Mouse (Mus musculus): ENCODE measurements at regions not wholly inside any gene's neighbourhood (a gene's known extent, or its start where the extent isn't known, plus 50 kb on each side); places are given as distances from the start of the nearest gene placed in this dataset.

DNA sequence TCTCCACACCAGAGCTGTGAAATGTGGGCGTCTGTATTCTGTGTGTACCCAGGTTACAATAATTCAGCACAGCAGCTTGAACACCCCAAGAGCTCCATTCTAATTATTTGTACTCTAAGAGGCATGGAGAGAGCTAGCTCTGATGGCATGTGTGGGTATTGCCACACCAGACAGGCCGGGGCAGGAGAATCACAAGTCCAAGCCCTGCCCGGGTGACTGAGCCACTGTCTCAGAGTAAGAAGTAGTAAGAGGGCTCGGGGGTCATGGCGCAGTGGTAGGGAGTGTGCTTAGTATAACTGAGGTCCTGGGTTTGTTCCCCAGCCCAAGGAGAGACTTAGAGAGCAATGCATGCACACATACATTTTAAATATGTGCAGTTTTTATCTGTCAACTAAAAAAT is 57.7 kb upstream of the Neurl1b start:
- H3K27me3 ChIP-seq (replicated peaks), result peaks cover 81% of the 10 kb centered on the region
- TF ChIP-seq FLI1 (IDR thresholded peaks at IDR 0.05; ENCODE audit: low read length), result no peak
- no peaks in the 10 kb centered on the region for H3K36me3 ChIP-seq (replicated peaks; ENCODE audit: low read length)
- H3K4me1 ChIP-seq, result peaks cover 3% of the 10 kb centered on the region
- H3K4me3 ChIP-seq (replicated peaks), result no peak overlapping the region
- 0 out of 2 replicates have a peak, but pooled peaks cover 3% of the 10 kb centered on the region for H3K9me3 ChIP-seq

DNA sequence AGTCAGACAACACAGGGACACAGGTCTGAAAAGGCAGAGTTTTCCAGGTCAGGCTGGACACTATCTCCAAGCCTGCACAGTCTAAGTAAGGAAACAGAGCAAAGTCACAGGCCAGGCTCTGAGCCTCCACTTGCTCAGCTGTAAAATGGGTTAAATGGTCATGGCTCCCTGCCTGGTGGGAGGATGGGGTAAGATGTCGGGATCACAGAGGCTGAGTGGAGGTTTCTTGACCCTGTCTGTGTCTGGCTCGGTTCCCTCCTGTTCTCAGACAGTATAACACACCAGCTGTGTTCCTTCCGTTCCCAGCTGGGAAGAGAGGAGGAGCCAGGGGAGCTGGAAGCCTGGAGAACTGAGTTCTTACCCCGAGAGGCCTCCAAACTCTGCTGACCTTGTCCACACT is 56.8 kb upstream of the Neurl1b start:
- Histone ChIP-seq H3K4me3 (replicated peaks) (no peak overlapping the region), H3K9me3 (0 out of 2 replicates have a peak, but pooled peaks cover 3% of the 10 kb centered on the region), H3K4me1 (peaks cover 5% of the 10 kb centered on the region), H3K27me3 (replicated peaks) (peaks cover 73% of the 10 kb centered on the region), H3K36me3 (replicated peaks; ENCODE audit: low read length) (no peaks in the 10 kb centered on the region)
- no peak for TF ChIP-seq GATA1 (IDR thresholded peaks at IDR 0.05; ENCODE audit: borderline replicate concordance, low read length)
- TF ChIP-seq FLI1 (IDR thresholded peaks at IDR 0.05; ENCODE audit: low read length), result no peak

GRCm38 (mm10) chr17:26360711-26361110 is 53.9 kb upstream of the Neurl1b start:
- Histone ChIP-seq H3K9me3 (0 out of 2 replicates have a peak, but pooled peaks cover 3% of the 10 kb centered on the region), H3K36me3 (replicated peaks; ENCODE audit: low read length) (no peaks in the 10 kb centered on the region), H3K4me3 (replicated peaks) (no peak overlapping the region), H3K27me3 (replicated peaks) (peaks cover 68% of the 10 kb centered on the region), H3K4me1 (peaks cover 5% of the 10 kb centered on the region)
- TF ChIP-seq GATA1 (IDR thresholded peaks at IDR 0.05; ENCODE audit: borderline replicate concordance, low read length) (no peak), FLI1 (IDR thresholded peaks at IDR 0.05; ENCODE audit: low read length) (no peak)

DNA sequence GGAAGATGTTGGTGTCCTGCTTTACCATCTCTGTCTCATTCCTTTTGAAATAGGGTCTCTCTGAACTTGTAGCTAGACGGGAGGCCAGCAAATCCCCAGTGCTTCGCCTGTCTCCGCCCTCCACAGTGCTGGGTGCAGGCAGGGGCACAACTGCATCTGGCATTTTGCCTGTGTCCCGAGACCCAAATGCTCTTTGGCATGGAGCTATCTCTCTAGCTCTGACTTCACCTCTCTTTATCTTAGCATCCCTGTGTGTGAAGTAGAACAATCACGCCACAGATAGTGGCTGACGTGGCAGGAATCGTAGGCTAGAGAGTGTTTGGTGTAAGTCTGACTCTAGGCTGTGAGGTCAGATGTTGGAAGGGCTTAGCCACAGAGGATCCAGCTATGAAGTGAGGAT is 53.2 kb upstream of the Neurl1b start:
- TF ChIP-seq FLI1 (IDR thresholded peaks at IDR 0.05; ENCODE audit: low read length) (no peak), GATA1 (IDR thresholded peaks at IDR 0.05; ENCODE audit: borderline replicate concordance, low read length) (no peak)
- no peak overlapping the region for H3K4me3 ChIP-seq (replicated peaks)
- peaks cover 70% of the 10 kb centered on the region for H3K27me3 ChIP-seq (replicated peaks)
- peaks cover 5% of the 10 kb centered on the region for H3K4me1 ChIP-seq
- H3K36me3 ChIP-seq (replicated peaks; ENCODE audit: low read length), result no peaks in the 10 kb centered on the region
- 0 out of 2 replicates have a peak, but pooled peaks cover 3% of the 10 kb centered on the region for H3K9me3 ChIP-seq

GRCm38 (mm10) chr17:26361992-26362391 is 52.6 kb upstream of the Neurl1b start:
- H3K4me3 ChIP-seq (replicated peaks), result no peak overlapping the region
- H3K36me3 ChIP-seq (replicated peaks; ENCODE audit: low read length), result no peaks in the 10 kb centered on the region
- H3K27me3 ChIP-seq (replicated peaks), result peaks cover 73% of the 10 kb centered on the region
- H3K9me3 ChIP-seq, result 0 out of 2 replicates have a peak, but pooled peaks cover 3% of the 10 kb centered on the region
- TF ChIP-seq FLI1 (IDR thresholded peaks at IDR 0.05; ENCODE audit: low read length), result no peak
- no peak for TF ChIP-seq GATA1 (IDR thresholded peaks at IDR 0.05; ENCODE audit: borderline replicate concordance, low read length)
- H3K4me1 ChIP-seq, result peaks cover 5% of the 10 kb centered on the region

DNA sequence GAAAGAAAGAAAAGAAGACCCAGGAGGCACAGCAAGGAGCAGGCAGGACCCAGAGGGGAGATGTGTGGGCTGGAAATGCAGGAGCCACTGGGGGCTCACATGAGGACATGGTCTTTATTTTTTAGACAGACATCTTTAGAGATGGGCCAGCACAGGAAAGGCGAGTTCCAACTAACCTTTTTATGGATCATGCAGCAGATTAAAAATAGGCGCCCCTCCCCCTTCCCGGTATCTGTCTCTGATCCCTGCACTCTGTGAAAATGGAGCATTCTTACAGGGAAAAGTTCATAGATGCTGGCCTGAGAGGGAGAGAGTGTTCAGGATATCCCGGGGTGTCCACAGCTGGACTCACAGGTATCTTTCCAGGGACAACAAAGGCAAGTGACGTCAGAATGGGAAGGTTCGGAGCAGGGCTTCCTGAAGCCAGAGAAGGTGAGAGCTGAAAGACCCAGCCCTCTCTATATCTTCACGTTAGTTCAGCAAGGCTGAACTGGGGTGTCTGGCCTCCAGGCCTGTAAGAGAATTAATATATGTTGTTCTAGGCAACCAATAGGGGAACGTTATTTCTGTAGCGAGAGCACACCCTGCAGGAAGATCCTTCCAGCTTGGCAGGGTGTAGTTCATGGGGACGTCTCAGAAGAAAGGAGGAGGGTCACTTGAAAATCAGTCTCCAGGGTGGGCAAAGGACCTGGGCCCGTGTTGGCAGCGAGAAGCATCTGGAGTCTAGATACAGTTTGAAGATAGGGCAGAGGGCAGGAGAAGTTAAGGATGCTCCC is 51.9 kb upstream of the Neurl1b start:
- H3K4me1 ChIP-seq, result peaks cover 5% of the 10 kb centered on the region
- TF ChIP-seq GATA1 (IDR thresholded peaks at IDR 0.05; ENCODE audit: borderline replicate concordance, low read length), result no peak
- no peak for TF ChIP-seq FLI1 (IDR thresholded peaks at IDR 0.05; ENCODE audit: low read length)
- peaks cover 78% of the 10 kb centered on the region for H3K27me3 ChIP-seq (replicated peaks)
- 0 out of 2 replicates have a peak, but pooled peaks cover 3% of the 10 kb centered on the region for H3K9me3 ChIP-seq
- H3K4me3 ChIP-seq (replicated peaks), result no peak overlapping the region
- no peaks in the 10 kb centered on the region for H3K36me3 ChIP-seq (replicated peaks; ENCODE audit: low read length)

DNA sequence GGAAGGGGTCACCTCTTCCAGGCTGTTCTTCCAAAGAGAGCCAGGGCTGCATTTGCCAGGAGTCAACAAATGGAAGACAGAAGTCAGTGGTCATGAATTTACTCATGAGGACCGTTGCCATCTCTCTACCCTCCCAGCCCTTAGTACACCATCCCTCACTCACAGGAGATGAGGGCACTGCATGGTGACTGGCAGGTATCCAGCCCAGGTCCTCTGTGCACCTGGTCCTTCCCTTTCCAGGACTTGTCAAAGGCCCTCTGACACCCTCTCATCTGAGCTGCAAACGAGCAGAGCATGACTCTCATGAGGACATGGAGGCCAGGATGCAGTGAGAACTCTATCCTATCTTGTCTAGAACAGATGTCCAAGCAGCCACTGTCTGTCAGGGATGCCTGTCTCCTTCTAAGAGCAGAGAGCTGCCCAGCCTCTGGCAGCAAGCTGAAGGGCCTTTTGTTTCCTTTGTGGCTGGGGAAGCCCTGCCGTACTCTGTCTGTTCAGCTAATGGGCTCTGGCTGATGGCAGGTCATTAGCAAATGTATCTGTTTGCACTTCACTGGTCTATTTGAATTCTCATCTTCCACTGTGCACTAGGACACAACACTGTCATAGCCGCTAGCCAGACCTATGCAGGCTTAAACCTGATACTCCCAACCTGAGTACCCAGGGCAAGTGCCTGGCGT is 50.6 kb upstream of the Neurl1b start:
- Histone ChIP-seq H3K36me3 (replicated peaks; ENCODE audit: low read length) (no peaks in the 10 kb centered on the region), H3K9me3 (no peaks in the 10 kb centered on the region), H3K4me1 (peaks cover 5% of the 10 kb centered on the region), H3K27me3 (replicated peaks) (peaks cover 78% of the 10 kb centered on the region), H3K4me3 (replicated peaks) (no peak overlapping the region)
- TF ChIP-seq FLI1 (IDR thresholded peaks at IDR 0.05; ENCODE audit: low read length), result no peak
- no peak for TF ChIP-seq GATA1 (IDR thresholded peaks at IDR 0.05; ENCODE audit: borderline replicate concordance, low read length)
